Mouse (Mus musculus): Measurements from ENCODE around the gene Map3k3. TPM values are rescaled to one million over a fixed set of nuclear protein-coding genes. Genes with fewer than 3 reads are reported as not detected.
A peak's percentile ranks its signal among the peaks of the same experiment; 100 is the strongest.

The Map3k3 gene
- polyA plus RNA-seq, 1 experiment from 2014 or later, result 18.0 TPM

DNA sequence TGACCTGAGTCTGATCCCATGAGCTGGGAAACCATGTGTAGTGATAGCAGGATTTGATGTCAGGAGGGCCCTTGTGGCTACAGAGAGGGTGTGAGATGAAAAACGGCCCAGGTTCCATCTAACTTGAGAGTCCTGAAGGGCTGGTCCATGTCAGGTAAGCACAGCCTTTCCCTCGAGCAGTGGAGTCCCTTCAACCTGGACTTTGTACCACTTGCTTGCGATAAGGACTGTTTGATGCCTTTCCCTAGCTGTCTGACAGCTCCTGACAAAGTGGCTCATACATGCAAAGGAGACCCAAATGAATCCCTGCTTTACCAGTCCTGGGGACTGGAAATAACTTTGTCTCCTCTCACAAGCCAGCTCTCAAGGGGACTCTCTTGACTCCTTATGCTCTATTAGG lies 66.8 kb downstream of the Map3k3 start:
- H3K27ac ChIP-seq (replicated peaks), result no peak overlapping the region
- H3K36me3 ChIP-seq, result peaks cover 89% of the 10 kb centered on the region
- no peaks in the 10 kb centered on the region for H3K9me3 ChIP-seq
- H3K4me3 ChIP-seq, result no peak overlapping the region
- peaks cover 6% of the 10 kb centered on the region for H3K4me1 ChIP-seq (replicated peaks)
- ATAC-seq (ENCODE audit: low read depth), result no peak
- no peaks in the 10 kb centered on the region for H3K27me3 ChIP-seq
- no peak overlapping the region for H3K4me2 ChIP-seq
- 86% methylated on average over 3 of the region's 3 CpGs for WGBS
- no peak overlapping the region for H3K9ac ChIP-seq

DNA sequence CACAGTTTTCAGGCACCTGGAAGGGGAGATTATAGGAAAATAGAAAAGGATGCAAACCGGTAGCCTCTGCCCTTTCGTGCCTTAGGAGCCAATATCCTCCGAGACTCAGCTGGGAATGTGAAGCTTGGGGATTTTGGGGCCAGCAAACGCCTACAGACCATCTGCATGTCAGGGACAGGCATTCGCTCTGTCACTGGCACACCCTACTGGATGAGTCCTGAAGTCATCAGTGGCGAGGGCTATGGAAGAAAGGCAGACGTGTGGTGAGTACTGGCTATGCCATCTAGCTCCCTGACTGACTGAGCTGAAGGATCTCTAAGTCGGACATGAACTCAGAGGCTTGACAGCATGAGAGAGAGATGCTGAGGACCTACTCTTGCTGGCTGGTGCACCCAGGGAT lies 67.7 kb downstream of the Map3k3 start:
- Histone ChIP-seq H3K4me2 (no peak overlapping the region), H3K36me3 (peaks cover 91% of the 10 kb centered on the region), H3K4me3 (no peak overlapping the region), H3K4me1 (replicated peaks) (peaks cover 15% of the 10 kb centered on the region), H3K27ac (replicated peaks) (no peak overlapping the region), H3K9ac (no peak overlapping the region), H3K27me3 (no peaks in the 10 kb centered on the region), H3K9me3 (no peaks in the 10 kb centered on the region)
- ATAC-seq (ENCODE audit: low read depth), result no peak
- WGBS, result 77% methylated on average over 8 of the region's 8 CpGs

DNA sequence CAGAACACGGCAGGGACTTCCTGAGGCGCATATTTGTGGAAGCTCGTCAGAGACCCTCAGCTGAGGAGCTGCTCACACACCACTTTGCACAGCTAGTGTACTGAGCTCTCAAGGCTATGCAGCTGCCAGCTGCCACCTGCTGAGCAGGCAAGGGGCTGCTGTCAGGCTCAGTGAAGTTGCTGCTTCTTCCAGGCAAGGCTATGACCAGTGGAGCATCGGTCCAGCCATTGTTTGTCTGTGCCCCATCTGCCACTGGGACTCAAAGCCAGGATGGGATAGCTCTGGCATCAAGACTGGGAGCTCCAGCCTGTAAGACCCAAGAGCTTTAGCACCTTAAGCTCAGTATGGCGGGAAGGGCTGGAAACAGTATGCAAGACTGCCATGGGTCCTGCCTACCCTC lies 69.7 kb downstream of the Map3k3 start:
- H3K4me3 ChIP-seq, result no peak overlapping the region
- no peaks in the 10 kb centered on the region for H3K27me3 ChIP-seq
- no peak overlapping the region for H3K9ac ChIP-seq
- no peaks in the 10 kb centered on the region for H3K9me3 ChIP-seq
- 85% methylated on average over 5 of the region's 5 CpGs for WGBS
- no peak overlapping the region for H3K4me2 ChIP-seq
- peaks cover 89% of the 10 kb centered on the region for H3K36me3 ChIP-seq
- H3K4me1 ChIP-seq (replicated peaks), result peaks cover 34% of the 10 kb centered on the region
- no peak for ATAC-seq (ENCODE audit: low read depth)
- H3K27ac ChIP-seq (replicated peaks), result peak overlapping the region; percentile 42; the same call in 1 of the 2 replicates

DNA sequence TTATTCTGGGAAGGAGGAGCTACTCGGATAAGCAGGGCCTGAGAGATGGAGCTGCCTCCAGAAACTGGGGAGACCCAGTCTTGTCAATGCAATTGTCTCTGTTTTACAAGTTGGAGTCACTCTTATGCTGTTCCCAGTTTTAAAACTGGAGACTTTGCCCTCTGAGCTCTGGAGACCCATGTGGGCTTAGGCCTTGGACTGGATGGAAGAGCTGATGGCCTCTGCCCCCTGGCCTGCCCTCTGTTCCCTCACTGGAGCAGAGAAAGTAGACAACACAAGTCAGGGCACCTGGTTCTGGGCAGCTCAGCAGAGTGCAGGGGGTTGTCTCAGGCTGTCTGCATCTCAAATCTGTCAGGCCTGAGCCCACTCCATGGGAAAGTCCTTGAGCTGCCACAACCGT lies 70.4 kb downstream of the Map3k3 start:
- no peaks in the 10 kb centered on the region for H3K9me3 ChIP-seq
- H3K27me3 ChIP-seq, result no peaks in the 10 kb centered on the region
- no peak overlapping the region for H3K4me3 ChIP-seq
- ATAC-seq (ENCODE audit: low read depth), result no peak
- 0 out of 2 replicates have a peak overlapping the region, but pooled peaks have one; percentile 17 for H3K9ac ChIP-seq
- H3K36me3 ChIP-seq, result peaks cover 82% of the 10 kb centered on the region
- WGBS, result 63% methylated on average over 2 of the region's 2 CpGs
- H3K4me2 ChIP-seq, result no peak overlapping the region
- peaks cover 39% of the 10 kb centered on the region for H3K4me1 ChIP-seq (replicated peaks)
- H3K27ac ChIP-seq (replicated peaks), result 0 out of 2 replicates have a peak overlapping the region, but pooled peaks have one; percentile 10

DNA sequence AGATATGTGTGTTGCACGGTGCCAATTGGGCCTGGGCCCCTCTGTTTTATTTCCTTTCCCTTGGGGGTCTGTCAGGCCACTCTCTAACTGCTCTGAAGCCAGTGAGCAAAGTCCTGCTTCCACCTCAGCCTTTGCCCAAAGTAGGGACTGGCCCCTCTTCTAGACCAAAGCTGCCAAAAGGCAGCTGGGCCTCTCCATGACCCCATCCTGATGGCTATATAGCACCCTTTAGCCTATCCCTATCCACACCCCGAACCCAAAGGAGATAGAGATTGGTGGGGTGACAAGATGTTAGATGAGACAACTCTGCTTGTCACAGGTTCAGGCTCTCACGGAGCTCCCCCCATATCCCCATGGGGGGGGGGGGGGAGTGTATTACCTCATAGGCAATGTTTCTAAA lies 71.3 kb downstream of the Map3k3 start:
- WGBS, result 69% methylated on average over 3 of the region's 3 CpGs
- Histone ChIP-seq H3K4me1 (replicated peaks) (peaks cover 43% of the 10 kb centered on the region), H3K9ac (0 out of 2 replicates have a peak overlapping the region, but pooled peaks have one; percentile 17), H3K4me2 (no peak overlapping the region), H3K36me3 (peaks cover 72% of the 10 kb centered on the region), H3K27me3 (no peaks in the 10 kb centered on the region), H3K27ac (replicated peaks) (0 out of 2 replicates have a peak overlapping the region, but pooled peaks have one; percentile 38), H3K9me3 (no peaks in the 10 kb centered on the region), H3K4me3 (no peak overlapping the region)
- no peak for ATAC-seq (ENCODE audit: low read depth)

DNA sequence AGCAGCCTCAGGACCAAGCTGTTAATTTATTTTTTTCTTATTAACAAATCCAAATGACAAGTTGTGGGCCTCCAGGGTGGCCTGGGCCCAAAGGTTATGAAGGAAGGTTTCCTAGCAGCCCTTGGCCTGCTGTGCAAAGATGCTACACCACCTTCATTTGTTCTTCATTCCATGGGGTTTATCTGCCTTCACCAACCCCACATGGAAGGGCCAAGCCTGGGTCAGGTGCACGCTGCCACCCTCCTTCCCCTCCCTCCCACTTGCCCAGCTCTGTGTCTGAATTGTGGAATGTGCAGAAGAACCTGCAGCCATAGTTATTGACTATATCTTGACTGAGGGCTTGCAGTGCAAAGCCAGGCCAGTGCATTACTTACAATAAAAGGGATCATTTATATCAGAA lies 71.8 kb downstream of the Map3k3 start:
- Histone ChIP-seq H3K9ac (no peak overlapping the region), H3K9me3 (no peaks in the 10 kb centered on the region), H3K27me3 (no peaks in the 10 kb centered on the region), H3K36me3 (peaks cover 67% of the 10 kb centered on the region), H3K4me2 (no peak overlapping the region), H3K27ac (replicated peaks) (no peak overlapping the region), H3K4me3 (no peak overlapping the region), H3K4me1 (replicated peaks) (peaks cover 48% of the 10 kb centered on the region)
- 82% methylated on average over 1 of the region's 1 CpGs for WGBS
- no peak for ATAC-seq (ENCODE audit: low read depth)

DNA sequence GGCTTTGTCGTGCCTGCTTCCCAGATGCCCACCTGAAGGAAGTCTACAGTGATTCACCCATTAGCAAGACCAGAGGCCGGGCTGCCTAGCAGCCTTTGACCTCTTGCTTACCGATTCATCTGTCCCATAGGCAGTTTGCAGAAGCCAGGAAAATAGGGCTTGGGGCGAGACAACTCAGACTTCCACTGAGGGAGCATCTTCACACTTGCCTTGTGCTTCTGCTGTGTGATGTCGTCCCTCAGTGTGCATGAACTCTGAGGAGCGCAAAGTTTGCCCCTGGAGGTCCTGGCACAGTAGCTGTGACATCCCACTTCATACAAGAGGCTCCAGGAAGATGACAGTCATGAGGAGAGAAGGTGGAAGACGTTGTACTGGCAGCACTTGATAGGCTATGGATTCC lies 72.7 kb downstream of the Map3k3 start:
- peaks cover 56% of the 10 kb centered on the region for H3K4me1 ChIP-seq (replicated peaks)
- H3K4me3 ChIP-seq, result no peak overlapping the region
- 0 out of 2 replicates have a peak overlapping the region, but pooled peaks have one; percentile 12 for H3K9ac ChIP-seq
- H3K4me2 ChIP-seq, result no peak overlapping the region
- no peaks in the 10 kb centered on the region for H3K9me3 ChIP-seq
- H3K36me3 ChIP-seq, result peaks cover 58% of the 10 kb centered on the region
- 88% methylated on average over 7 of the region's 7 CpGs for WGBS
- no peak for ATAC-seq (ENCODE audit: low read depth)
- H3K27ac ChIP-seq (replicated peaks), result no peak overlapping the region
- H3K27me3 ChIP-seq, result no peaks in the 10 kb centered on the region

DNA sequence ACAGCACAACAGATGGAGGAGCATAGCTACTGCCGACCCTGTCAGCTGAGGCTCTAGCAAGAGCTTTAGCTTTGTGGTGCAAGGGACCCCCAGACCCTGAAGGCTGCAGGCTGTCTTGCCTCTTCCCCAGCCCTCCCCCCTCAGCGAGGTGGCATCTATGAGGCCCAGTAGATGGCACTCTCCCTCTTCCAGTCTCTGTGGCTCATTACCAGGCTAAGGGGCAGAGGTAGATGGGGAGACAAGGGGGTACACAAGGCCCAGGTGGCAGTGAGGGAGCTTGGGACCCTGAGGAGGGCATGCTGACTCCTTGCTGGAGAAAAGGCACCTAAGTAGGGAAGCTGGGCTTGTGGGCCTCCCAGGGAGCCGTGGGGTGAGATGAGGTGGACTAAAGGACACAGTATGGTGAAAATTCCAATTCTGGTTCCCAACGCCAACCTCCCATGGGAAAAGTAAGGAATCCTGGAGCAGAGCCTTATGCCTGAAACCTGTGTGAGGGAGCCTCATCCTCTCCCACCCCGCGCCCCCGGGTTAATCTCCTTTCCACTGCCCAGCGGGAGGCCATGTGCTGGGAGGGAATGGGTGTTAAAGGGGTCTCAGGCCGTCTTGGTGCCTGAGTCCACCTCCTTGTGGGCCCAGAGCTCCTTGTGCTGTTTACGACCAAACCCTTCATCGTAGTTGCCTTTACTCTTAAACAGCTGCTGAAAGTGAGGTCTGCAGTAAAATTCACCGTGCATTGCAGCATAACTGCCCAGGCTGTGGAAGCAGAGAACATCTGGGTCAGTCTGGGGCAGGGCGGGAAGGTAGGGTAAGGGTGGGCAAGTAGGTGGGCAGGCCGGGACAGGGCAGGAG lies 73.9 kb downstream of the Map3k3 start:
- WGBS, result 52% methylated on average over 14 of the region's 14 CpGs
- ATAC-seq (ENCODE audit: low read depth), result no peak
- Histone ChIP-seq H3K9ac (peak overlapping the region; percentile 97), H3K4me1 (replicated peaks) (peaks cover 56% of the 10 kb centered on the region), H3K27ac (replicated peaks) (peak overlapping the region; percentile 99), H3K36me3 (peaks cover 52% of the 10 kb centered on the region), H3K9me3 (no peaks in the 10 kb centered on the region), H3K4me2 (peak overlapping the region; percentile 89), H3K4me3 (peak overlapping the region; percentile 78), H3K27me3 (no peaks in the 10 kb centered on the region)

DNA sequence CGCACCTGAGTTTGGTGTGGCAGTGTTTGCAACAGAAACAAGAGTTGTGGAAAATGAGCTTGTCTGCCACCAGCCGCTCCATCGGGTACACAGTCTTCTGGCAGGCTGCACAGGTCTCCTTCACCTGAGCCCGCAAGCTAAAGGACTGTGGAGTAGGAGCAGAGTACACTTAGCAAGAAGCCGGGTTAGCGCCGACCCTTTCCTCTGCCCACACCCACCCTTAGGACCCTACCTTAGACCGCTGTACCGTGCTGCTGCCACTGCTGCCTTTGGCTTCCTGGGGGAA lies 74.5 kb downstream of the Map3k3 start:
- WGBS, result 37% methylated on average over 9 of the region's 9 CpGs
- Histone ChIP-seq H3K36me3 (peaks cover 52% of the 10 kb centered on the region), H3K4me1 (replicated peaks) (peaks cover 56% of the 10 kb centered on the region), H3K9ac (peak overlapping the region; percentile 97), H3K9me3 (no peaks in the 10 kb centered on the region), H3K4me3 (peak overlapping the region; percentile 78), H3K27me3 (no peaks in the 10 kb centered on the region), H3K27ac (replicated peaks) (peak overlapping the region; percentile 99), H3K4me2 (peak overlapping the region; percentile 89)
- peak; percentile 4 for ATAC-seq (ENCODE audit: low read depth)

DNA sequence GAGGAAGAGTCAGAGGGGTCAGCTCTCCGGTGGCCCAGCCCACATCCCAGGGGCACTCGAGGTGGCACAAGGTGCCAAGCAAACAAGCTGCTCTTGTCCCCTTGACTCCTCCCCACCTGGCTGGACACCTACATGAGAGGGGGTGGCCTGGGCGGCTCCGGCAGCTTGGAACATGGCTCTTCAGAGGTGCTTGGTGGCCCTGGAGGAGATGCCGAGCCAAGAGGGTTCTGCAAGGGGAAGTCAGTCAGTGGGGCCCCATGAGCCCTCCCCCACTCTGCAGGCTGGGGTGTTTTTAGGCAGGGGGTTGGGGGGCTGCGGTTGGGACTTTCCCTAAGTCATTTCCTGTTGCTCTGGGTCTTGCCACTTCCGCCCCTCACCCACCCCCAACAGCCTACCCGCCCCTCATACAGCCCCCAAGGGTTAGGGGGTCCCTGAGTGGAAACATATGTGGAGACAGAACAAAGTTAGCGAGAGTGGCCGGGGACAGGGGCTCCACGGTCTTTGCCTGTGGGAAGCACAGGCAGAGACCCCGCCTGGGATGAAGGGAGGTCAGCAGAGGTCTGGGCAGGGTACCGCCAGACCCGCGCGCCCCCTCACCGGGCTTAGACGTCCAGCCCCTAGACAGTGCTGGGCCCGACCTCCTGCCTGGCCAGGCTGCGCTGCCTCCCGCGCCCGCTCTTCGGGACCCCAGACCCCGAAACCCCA lies 75.0 kb downstream of the Map3k3 start:
- peaks cover 56% of the 10 kb centered on the region for H3K4me1 ChIP-seq (replicated peaks)
- H3K9me3 ChIP-seq, result no peaks in the 10 kb centered on the region
- ATAC-seq (ENCODE audit: low read depth), result peak; percentile 67
- H3K27ac ChIP-seq (replicated peaks), result peak overlapping the region; percentile 99
- peak overlapping the region; percentile 89 for H3K4me2 ChIP-seq
- H3K27me3 ChIP-seq, result no peaks in the 10 kb centered on the region
- peak overlapping the region; percentile 97 for H3K9ac ChIP-seq
- under 1% methylated on average over 21 of the region's 25 CpGs for WGBS
- peaks cover 52% of the 10 kb centered on the region for H3K36me3 ChIP-seq
- peak overlapping the region; percentile 78 for H3K4me3 ChIP-seq

DNA sequence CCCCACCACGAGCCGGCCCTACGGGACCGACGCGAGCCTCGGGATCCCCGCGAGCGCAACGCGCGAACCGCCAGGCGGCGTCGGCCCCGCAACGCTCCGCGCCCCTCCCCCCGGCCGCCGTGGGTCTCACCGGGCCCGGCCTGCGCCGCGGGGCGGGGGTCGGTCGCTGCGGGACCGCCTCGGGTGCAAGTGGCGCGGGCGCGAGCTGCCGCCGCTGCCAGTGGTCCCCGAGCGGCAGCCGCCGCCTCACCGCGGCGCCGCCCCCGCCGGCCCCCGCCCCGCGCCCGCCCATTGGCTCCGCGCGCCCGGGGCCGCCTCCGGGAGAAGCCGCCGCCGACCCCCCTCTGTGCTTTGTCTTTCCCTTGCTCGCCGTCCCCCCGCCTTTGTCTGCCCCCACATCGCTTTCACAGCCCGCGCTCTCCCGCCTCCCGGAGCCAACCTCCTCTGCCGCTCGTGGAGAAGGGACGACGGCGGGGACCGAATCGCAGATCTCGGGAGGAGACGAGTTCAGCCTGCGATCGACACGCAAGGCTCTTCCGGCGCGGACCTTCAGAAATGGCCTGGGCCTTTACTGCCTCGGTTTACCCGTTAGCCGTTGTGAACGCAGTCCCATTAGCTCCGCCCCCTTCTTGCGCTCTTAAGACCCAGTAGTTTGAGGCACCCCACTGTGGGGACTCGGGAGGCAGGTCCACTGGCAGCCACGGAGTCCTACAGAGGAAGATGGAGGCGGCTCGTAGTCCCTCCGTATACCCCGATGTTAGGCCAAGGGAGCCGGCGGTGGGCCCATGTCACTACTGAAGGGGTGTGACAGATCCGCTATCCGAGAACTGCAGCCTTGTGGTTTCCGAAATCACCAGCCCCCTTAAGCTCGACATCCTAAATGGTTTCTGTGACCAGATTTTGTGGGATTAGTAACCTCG lies 75.8 kb downstream of the Map3k3 start:
- Histone ChIP-seq H3K27me3 (no peaks in the 10 kb centered on the region), H3K4me3 (peak overlapping the region; percentile 78), H3K27ac (replicated peaks) (peak overlapping the region; percentile 99), H3K9ac (peak overlapping the region; percentile 97), H3K9me3 (no peaks in the 10 kb centered on the region), H3K36me3 (peaks cover 52% of the 10 kb centered on the region), H3K4me2 (peak overlapping the region; percentile 89), H3K4me1 (replicated peaks) (peaks cover 56% of the 10 kb centered on the region)
- peak; percentile 64 for ATAC-seq (ENCODE audit: low read depth)
- WGBS, result under 1% methylated on average over 86 of the region's 106 CpGs
